Mouse (Mus musculus) embryonic facial prominence, embryonic 10.5 days (tissue): ENCODE data around the gene 9930111J21Rik2. TPM values are rescaled to one million over a fixed set of nuclear protein-coding genes. Genes with fewer than 3 reads are reported as not detected.
"Not testable (repeated sequence)": the region's sequence is repeated elsewhere in the genome, so short reads cannot be mapped to it uniquely, and the experiment has no call there.

ENCODE experiments used
- DNase-seq: peaks from one replicate; pipeline ENCODE4 v3.0.0-alpha.2; 2017; ENCODE audit warnings: low spot score
- H3K27ac ChIP-seq: fragments of 300-500 bp; sonication (generic); replicated peaks from 2 replicates; pipeline ENCODE4 v1.5.1; 2016; ENCODE audit warnings: mild to moderate bottlenecking
- H3K27me3 ChIP-seq: fragments of 300-500 bp; sonication (generic); replicated peaks from 2 replicates; pipeline ENCODE4 v1.6.1; 2016; ENCODE audit warnings: low read depth, mild to moderate bottlenecking; ENCODE audit not compliant: poor library complexity, severe bottlenecking
- H3K36me3 ChIP-seq: fragments of 300-500 bp; sonication (generic); replicated peaks from 2 replicates; pipeline ENCODE4 v1.6.1; 2016; ENCODE audit warnings: mild to moderate bottlenecking, moderate library complexity
- H3K4me1 ChIP-seq: fragments of 300-500 bp; sonication (generic); 2 replicates; pipeline ENCODE4 v1.6.1; 2016
- H3K4me3 ChIP-seq: fragments of 300-500 bp; sonication (generic); 2 replicates; pipeline ENCODE4 v1.5.1; 2016; ENCODE audit warnings: mild to moderate bottlenecking, moderate library complexity
- H3K9me3 ChIP-seq: fragments of 300-500 bp; sonication (generic); 2 replicates; pipeline ENCODE4 v1.6.1; 2016; ENCODE audit warnings: mild to moderate bottlenecking
- WGBS: fragments of 180-500 bp; shearing (Covaris S2); methylation state at CpG from one replicate; pipeline ENCODE4 v1.1.7; 2016; 5-methylcytosine and 5-hydroxymethylcytosine counted together
- polyA plus RNA-seq: library from polyadenylated mRNA; unstranded; fragments of >200 nt; fragmentation: Nextera tagmentation; extraction: Ambion mirVana; gene quantifications from 2 replicates; pipeline ENCODE4 v1.2.1, GENCODE M21; 2016

Gene 9930111J21Rik2
- polyA plus RNA-seq, 1 experiment from 2014 or later: 0.20 TPM

DNA sequence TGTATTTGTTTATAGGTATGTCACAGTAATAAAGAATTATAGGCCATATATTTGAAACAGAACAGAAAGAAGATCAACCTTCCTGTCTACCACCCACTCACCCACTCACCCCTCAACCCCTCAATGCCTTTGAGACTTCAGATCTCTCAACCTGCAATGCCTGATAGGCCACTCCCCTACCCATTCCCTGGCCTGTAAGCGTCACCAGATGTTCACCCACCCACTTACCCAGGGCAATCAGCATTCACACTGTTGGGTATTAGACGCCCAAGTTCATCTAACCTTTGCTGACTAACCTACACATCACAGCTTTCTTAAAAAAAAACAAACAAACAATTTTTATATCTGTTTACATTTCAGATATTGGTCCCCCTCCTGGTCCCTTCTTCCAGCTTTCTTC, 10.8 kb upstream of the 9930111J21Rik2 start:
- 75% methylated on average over 2 of the region's 2 CpGs for WGBS
- not testable (repeated sequence) for H3K27ac ChIP-seq, H3K36me3 ChIP-seq, H3K27me3 ChIP-seq, H3K4me1 ChIP-seq, H3K9me3 ChIP-seq, DNase-seq, H3K4me3 ChIP-seq

DNA sequence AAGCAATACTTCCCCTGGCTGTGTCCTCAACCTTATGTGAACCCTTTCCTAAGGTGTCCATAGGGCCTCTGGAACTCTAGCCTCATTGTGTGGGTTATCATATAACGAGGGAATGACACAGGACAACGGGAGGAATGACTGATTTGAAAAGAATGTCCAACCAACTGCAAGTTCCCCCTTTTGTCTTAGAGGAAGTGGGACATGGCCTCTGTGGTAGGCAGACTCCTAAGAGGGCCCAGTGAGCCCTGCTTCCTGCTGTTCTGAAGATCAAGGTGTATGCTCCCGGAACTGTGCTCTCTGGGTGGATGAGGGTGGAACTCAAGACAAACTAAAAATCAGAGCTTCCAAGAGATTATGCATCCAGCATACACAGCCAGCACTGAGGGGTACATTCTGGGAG, 9.0 kb upstream of the 9930111J21Rik2 start:
- H3K36me3 ChIP-seq, H3K4me3 ChIP-seq, H3K27ac ChIP-seq, H3K4me1 ChIP-seq, DNase-seq, H3K27me3 ChIP-seq, H3K9me3 ChIP-seq: not testable (repeated sequence)
- 73% methylated on average over 2 of the region's 3 CpGs for WGBS

DNA sequence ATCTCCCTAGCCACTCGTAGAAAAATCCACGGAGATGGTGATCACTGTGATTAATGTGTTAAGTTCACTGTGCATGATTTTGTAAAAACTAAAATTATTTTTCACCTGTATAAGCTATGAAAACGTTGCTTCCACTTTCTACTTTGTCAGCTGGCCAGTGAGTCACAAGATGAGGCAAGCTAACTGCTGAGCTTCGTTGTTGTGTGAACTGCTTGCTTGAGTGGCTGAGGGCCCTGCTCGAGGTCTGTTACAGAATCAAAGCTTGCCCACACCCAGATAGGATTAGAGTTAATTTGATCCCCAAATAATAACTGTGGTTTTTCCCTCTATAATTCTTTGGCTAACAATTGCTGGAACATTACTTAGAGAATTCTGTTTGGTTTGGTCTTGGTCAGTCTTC, 852 bp upstream of the 9930111J21Rik2 start:
- H3K4me3 ChIP-seq, H3K27me3 ChIP-seq, DNase-seq, H3K9me3 ChIP-seq, H3K4me1 ChIP-seq, H3K27ac ChIP-seq, H3K36me3 ChIP-seq: not testable (repeated sequence)
- WGBS: no CpG with 5 or more reads among the region's 5 CpGs

DNA sequence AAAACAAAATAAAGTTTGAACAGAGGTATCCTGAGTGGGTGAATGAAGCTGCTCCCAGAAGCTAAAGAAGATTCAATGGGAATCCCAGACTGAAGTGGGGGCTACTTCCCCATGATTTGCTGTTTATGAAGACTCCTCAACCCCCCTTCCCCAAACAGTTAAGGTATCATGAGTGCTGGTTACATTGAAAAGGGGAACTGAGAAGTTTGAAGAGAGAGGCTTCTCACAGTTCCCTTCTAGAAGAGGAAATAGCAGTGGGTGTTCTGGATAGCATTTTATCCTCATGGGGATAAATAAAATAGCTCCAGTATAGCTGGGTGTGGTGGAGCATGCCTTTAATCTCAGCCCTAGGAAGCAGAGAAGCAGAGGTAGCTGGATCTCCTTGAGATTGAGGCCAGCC, 978 bp downstream of the 9930111J21Rik2 start:
- H3K4me1 ChIP-seq, H3K4me3 ChIP-seq, DNase-seq, H3K27ac ChIP-seq, H3K36me3 ChIP-seq, H3K9me3 ChIP-seq, H3K27me3 ChIP-seq: not testable (repeated sequence)

DNA sequence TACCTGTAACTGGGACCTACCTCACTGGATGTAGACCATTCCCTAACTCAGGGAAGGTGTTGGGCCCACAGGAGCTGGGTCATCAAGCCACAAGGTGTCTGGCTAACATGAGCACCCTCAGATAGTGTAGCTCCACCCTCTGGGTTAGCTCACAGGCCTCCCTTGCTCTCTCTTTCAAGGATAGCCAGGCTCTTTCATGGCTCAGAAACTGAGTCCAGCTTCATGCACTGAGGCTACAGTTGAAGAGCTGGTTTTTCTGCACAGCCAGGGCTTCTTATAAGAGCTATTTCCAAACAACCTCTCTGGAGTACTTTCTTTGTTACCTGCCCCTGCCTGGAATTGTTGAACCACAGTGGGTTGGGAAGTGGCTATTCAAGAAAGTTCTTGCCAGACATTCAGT, 39.0 kb downstream of the 9930111J21Rik2 start:
- not testable (repeated sequence) for H3K9me3 ChIP-seq, H3K4me3 ChIP-seq, DNase-seq, H3K27ac ChIP-seq, H3K27me3 ChIP-seq, H3K36me3 ChIP-seq, H3K4me1 ChIP-seq

DNA sequence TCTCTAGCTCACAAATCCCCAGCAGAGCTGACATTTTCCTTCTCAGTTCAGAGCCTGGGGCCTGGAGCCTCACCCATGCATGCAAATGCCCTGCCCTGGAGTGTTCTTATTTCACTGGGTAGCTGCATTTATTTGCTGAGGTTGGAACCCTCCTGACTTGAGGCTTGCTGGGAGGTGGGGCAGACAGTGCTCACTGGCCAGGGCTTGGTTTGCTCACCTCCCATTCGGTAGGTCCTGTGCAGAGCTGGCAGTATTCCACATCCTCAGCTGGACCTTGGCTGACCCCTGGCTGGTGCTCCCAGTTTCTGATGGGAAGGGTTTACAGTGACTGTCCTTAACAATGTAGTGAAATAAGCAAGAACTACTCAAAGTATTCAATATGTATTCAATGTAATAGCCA, 44.3 kb downstream of the 9930111J21Rik2 start:
- WGBS: 65% methylated on average over 1 of the region's 1 CpGs
- not testable (repeated sequence) for H3K4me1 ChIP-seq, H3K9me3 ChIP-seq, H3K27me3 ChIP-seq, H3K27ac ChIP-seq, DNase-seq, H3K4me3 ChIP-seq, H3K36me3 ChIP-seq

DNA sequence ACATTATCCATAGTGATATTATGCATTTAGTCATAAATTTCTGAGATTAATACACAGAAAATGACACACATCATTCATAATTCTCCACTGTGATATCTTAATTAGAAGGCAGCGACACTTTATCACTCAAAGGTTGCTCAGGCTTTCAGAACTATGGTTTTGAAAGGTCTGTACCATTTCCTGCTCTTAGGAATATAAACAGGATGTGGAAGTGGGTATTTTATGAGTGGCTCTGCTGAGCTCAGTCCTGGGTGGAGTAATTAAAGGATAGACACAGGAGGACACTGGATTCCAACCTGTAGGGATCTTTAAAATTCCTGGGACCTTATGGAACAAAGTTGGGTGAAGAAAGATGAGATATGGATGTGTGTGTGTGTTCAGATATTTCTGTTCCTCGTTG, 44.7 kb downstream of the 9930111J21Rik2 start:
- H3K27me3 ChIP-seq, DNase-seq, H3K27ac ChIP-seq, H3K36me3 ChIP-seq, H3K4me1 ChIP-seq, H3K4me3 ChIP-seq, H3K9me3 ChIP-seq: not testable (repeated sequence)
- 80% methylated on average over 2 of the region's 2 CpGs for WGBS

DNA sequence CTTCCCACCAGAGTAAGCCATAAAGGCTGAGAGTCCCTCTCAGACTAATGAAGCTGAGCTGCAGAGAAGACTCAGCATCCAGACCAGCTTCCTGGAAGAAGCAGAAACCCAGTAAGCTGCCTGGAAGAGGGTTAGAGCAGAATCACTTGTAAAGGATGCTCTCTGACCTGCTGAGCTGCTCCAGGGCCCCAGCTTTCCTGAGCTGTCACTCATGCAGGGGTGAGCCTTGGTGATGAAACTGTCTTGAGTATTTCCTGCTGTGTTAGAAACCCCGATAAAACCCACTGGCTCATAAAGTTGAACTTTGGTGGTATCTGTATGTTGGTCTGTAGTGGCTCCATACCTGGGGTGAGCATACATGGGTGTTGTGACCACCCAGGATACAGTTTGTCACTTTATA, 50.6 kb downstream of the 9930111J21Rik2 start:
- not testable (repeated sequence) for H3K4me3 ChIP-seq, DNase-seq, H3K36me3 ChIP-seq, H3K27ac ChIP-seq, H3K27me3 ChIP-seq, H3K9me3 ChIP-seq, H3K4me1 ChIP-seq
- WGBS: 67% methylated on average over 1 of the region's 1 CpGs

DNA sequence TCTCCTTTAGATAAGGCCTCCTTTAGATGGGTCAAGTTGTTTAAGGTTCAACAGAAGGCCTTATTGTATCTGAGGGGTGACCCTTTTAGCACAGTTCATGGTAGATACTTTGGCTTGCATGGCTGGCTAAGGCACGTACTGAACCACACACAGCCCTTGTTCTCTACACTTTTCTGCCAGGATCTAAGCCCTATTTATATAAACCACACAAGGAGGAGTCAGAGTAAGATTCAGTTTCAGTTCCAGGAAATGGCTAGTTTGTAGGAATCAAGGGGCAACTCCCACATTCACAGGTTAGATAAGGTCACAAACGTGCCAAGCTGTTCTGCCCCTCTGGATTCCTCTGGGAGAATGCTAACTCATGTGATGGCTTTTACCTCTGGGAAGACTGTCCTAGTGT, 57.0 kb downstream of the 9930111J21Rik2 start, which contains the start of gene Tgtp1:
Gene Tgtp1, minus strand, starts transcription at position 155 of the 400 bp plus-strand sequence.
- H3K9me3 ChIP-seq, DNase-seq, H3K4me1 ChIP-seq, H3K36me3 ChIP-seq, H3K4me3 ChIP-seq, H3K27ac ChIP-seq, H3K27me3 ChIP-seq: not testable (repeated sequence)
- WGBS: 36% methylated on average over 2 of the region's 2 CpGs

DNA sequence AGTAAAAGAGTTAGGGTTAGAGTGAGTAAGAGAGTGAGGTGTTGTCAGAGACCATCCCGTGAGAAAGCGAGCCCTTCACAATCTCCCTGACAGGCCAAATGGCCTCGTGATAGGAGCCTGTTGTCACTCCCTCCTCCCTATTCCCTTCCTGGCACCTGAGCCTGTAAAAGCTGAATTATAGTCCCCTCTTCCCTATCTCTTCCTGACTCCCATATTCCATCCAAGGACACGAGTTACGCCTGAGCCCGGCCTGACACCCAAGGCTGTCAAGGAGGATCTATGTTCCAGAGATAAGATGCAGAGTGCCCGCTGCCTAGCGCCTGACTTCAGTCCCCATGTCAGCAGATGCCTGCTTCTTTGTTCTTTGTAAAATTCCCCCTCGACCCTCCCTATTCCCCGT, 57.7 kb downstream of the 9930111J21Rik2 start:
- not testable (repeated sequence) for H3K9me3 ChIP-seq, DNase-seq, H3K27ac ChIP-seq, H3K4me1 ChIP-seq, H3K36me3 ChIP-seq, H3K27me3 ChIP-seq, H3K4me3 ChIP-seq
- 74% methylated on average over 10 of the region's 10 CpGs for WGBS

DNA sequence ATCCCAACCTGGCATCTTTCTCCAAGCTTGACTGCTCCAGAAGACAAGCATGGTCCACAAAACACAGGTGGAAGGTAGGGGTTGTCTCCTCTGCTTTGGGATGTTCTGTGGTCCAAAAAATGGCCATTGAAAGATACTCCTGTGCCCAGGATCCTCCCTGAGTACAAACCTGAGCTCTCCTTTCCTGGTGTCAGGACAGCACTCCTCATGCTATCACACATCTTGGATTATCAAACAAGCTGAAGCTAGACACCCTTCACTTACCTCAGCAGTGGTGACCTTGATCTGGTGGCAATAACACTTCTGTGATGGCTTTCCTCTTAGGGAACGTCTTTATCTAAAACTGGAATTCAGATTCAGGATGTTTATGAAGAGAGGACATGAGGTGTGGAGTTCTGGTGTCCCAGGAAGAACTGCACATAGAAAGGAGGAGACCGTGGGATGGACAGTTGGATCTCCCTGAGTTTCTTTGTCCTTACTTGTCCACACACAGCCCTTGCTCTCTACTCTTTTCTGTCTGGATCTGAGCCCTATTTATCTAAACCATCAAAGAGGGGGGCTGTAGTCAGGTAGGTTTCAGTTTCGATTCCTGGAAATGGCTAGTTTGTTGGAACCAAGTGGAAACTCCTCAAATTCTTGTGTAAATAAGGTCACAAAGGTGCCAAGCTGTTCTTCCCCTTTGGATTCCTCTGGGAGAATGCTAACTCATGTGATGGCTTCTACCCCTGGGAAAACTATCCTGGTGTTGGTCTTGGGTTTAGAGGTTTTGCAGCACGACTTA, 59.1 kb downstream of the 9930111J21Rik2 start, which contains the start of gene Gm12185:
Gene Gm12185, minus strand, starts transcription at position 487 of the 781 bp plus-strand sequence.
- not testable (repeated sequence) for DNase-seq, H3K27ac ChIP-seq, H3K36me3 ChIP-seq, H3K4me3 ChIP-seq, H3K4me1 ChIP-seq, H3K9me3 ChIP-seq, H3K27me3 ChIP-seq
- WGBS: 64% methylated on average over 4 of the region's 4 CpGs

DNA sequence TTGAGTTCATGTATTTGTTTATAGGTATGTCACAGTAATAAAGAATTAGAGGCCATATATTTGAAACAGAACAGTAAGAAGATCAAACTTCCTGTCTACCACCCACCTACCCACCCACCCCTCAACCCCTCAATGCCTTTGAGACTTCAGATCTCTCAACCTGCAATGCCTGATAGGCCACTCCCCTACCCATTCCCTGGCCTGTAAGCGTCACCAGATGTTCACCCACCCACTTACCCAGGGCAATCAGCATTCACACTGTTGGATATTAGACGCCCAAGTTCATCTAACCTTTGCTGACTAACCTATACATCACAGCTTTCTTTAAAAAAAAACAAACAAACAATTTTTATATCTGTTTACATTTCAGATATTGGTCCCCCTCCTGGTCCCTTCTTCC, 61.1 kb downstream of the 9930111J21Rik2 start:
- H3K4me1 ChIP-seq, H3K9me3 ChIP-seq, DNase-seq, H3K36me3 ChIP-seq, H3K4me3 ChIP-seq, H3K27ac ChIP-seq, H3K27me3 ChIP-seq: not testable (repeated sequence)
- WGBS: 55% methylated on average over 2 of the region's 2 CpGs

DNA sequence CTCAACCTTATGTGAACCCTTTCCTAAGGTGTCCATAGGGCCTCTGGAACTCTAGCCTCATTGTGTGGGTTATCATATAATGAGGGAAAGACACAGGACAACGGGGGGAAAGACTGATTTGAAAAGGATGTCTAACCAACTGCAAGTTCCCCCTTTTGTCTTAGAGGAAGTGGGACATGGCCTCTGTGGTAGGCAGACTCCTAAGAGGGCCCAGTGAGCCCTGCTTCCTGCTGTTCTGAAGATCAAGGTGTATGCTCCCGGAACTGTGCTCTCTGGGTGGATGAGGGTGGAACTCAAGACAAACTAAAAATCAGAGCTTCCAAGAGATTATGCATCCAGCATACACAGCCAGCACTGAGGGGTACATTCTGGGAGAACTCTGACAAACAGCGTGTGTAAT, 62.8 kb downstream of the 9930111J21Rik2 start:
- H3K4me1 ChIP-seq, H3K27me3 ChIP-seq, H3K4me3 ChIP-seq, H3K36me3 ChIP-seq, H3K9me3 ChIP-seq, H3K27ac ChIP-seq, DNase-seq: not testable (repeated sequence)
- 78% methylated on average over 2 of the region's 3 CpGs for WGBS

DNA sequence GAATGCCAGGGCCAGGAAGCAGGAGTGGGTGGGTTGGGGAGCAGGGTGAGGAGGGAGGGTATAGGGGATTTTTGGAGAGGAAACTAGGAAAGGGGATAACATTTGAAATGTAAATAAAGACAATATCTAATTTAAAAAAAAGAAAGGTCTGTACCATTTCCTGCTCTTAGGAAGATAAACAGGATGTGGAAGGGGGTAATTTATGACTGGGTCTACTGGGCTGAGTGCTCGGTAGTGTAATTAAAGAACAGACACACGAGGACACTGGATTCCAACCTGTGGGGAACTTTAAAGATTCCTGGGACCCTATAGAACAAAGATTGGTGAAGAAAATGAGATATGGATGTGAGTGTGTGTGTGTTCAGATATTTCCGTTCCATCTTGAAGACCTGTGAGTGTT, 68.2 kb downstream of the 9930111J21Rik2 start:
- not testable (repeated sequence) for H3K36me3 ChIP-seq, H3K4me3 ChIP-seq, H3K4me1 ChIP-seq, H3K27me3 ChIP-seq, H3K9me3 ChIP-seq, DNase-seq, H3K27ac ChIP-seq
- WGBS: no CpG with 5 or more reads among the region's 3 CpGs
